ENCODE assay signal across 8 mouse cellular contexts in genomic region chr17:11209063-11209462, GRCm38 (mm10).
DNase-seq lines count a peak whose midpoint lies in the region; TF ChIP-seq lines count a peak whose summit lies in the region.
"Not testable (repeated sequence)": the region's sequence is repeated elsewhere in the genome, so short reads cannot be mapped to it uniquely, and the experiment has no call there.

No protein-coding gene starts in this region.

- H3K79me2 ChIP-seq in C2C12 (ENCODE audit: control insufficient read depth, insufficient read depth) = not testable (repeated sequence)

- not testable (repeated sequence) for H3K36me3 ChIP-seq in C2C12 (ENCODE audit: control insufficient read depth, insufficient read depth)

- peak; percentile 29 to 53 for DNase-seq in adrenal gland, adult 18-20 months (ENCODE audit: low spot score in 2 of 2)
- peak; percentile 91 for DNase-seq in brain, adult 2 months (ENCODE audit: low read depth, low spot score)
- peak; percentile 25 to 82 for DNase-seq in frontal cortex, adult 2 months (ENCODE audit: extremely low spot score in 1 of 2, low spot score in 1 of 2)
- peak; percentile 20 to 33 for DNase-seq in heart, adult 18-20 months
- peak; percentile 57 to 60 for DNase-seq in left cerebral cortex, adult 18-20 months (ENCODE audit: low spot score in 2 of 2)
- DNase-seq in right cerebral cortex, adult 18-20 months = peak; percentile 69
- DNase-seq in urinary bladder, postnatal 14 days (ENCODE audit: low spot score) = peak; percentile 31

- not testable (repeated sequence) for H3K27me3 ChIP-seq in C2C12 (ENCODE audit: control insufficient read depth, insufficient read depth, insufficient read length)

- H3ac ChIP-seq in C2C12 (ENCODE audit: control insufficient read depth, insufficient read length, low read depth) = not testable (repeated sequence)

- H3K4me3 ChIP-seq in C2C12 (ENCODE audit: insufficient read depth, poor library complexity, severe bottlenecking) = not testable (repeated sequence)

- H3K79me3 ChIP-seq in C2C12 (ENCODE audit: low read depth) = not testable (repeated sequence)

- TF ChIP-seq CTCF in C2C12 (IDR thresholded peaks at IDR 0.05; ENCODE audit: control insufficient read depth, insufficient read depth, insufficient read length) = not testable (repeated sequence)

TF ChIP-seq in C2C12, 6 proteins besides CTCF, POLR2A, EP300 and RAD21:
- TF ChIP-seq FOSL1 (IDR thresholded peaks at IDR 0.05; ENCODE audit: insufficient read depth, low read length, poor library complexity, severe bottlenecking) = peak; percentile 20

Comparison
In these comparisons a context has a peak if more than half of its experiments do, and no peak if none do; other contexts are left out.
1. DNase-seq: peak in every context shown above with its lines; median percentile 91 in brain, adult 2 months; 69 in right cerebral cortex, adult 18-20 months; 58 in left cerebral cortex, adult 18-20 months; 54 in frontal cortex, adult 2 months; 41 in adrenal gland, adult 18-20 months; 31 in urinary bladder, postnatal 14 days; 26 in heart, adult 18-20 months.